Mouse (Mus musculus) ES-Bruce4 (cell line): ENCODE data around the gene Aqp12.

Experiments
- CTCF ChIP-seq: IDR thresholded peaks from one replicate; pipeline ENCODE4 v1.8.1; 2011; ENCODE audit warnings: low read depth, low read length
- EP300 ChIP-seq: IDR thresholded peaks from 2 replicates; pipeline ENCODE4 v1.6.1; 2011; ENCODE audit warnings: low read depth, low read length; ENCODE audit not compliant: insufficient read depth
- POLR2A ChIP-seq: IDR thresholded peaks from one replicate; pipeline ENCODE4 v1.8.1; 2011; ENCODE audit warnings: low read length; ENCODE audit not compliant: insufficient read depth

GRCm38 (mm10) chr1:92992880-92993279 is 13.3 kb upstream of the Aqp12 start:
- TF ChIP-seq CTCF = no peak
- TF ChIP-seq EP300 = no peak
- TF ChIP-seq POLR2A = no peak
